Mouse (Mus musculus): ENCODE data around the gene Slc35b1. TPM values are rescaled to one million over a fixed set of nuclear protein-coding genes. Genes with fewer than 3 reads are reported as not detected.

Gene Slc35b1
- polyA plus RNA-seq, 1 experiment from 2014 or later, result 66.0 TPM

DNA sequence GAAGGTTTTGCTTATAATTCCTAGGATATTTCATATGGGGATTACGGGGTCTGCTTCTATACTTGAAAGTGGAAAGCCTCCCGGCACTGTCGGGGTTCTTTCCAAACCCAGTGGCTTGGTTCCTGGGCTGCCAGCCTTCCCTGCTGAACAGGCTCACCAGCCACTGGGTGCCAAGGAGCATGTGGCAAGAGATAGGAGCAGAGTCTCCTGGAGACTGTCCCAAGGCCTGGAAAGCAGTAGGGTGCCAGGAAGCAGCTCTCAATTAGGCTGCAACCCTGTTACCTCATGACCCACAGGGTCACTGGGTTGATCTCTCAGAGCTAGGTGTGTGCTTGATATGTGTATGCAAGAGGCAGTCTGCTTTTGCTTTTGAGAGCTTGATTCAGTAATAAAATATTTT, 28.1 kb downstream of the Slc35b1 start:
- Histone ChIP-seq H3K36me3 (no peaks in the 10 kb centered on the region), H3K9me3 (replicated peaks) (no peaks in the 10 kb centered on the region), H3K9ac (no peak overlapping the region), H3K4me2 (no peak overlapping the region), H3K27ac (no peak overlapping the region), H3K27me3 (no peaks in the 10 kb centered on the region), H3K4me1 (replicated peaks) (peaks cover 14% of the 10 kb centered on the region), H3K4me3 (no peak overlapping the region)
- ATAC-seq (replicated peaks; ENCODE audit: insufficient number of reproducible peaks, insufficient read depth, low FRiP score, low read depth), result no peak
- 87% methylated on average over 3 of the region's 3 CpGs for WGBS

DNA sequence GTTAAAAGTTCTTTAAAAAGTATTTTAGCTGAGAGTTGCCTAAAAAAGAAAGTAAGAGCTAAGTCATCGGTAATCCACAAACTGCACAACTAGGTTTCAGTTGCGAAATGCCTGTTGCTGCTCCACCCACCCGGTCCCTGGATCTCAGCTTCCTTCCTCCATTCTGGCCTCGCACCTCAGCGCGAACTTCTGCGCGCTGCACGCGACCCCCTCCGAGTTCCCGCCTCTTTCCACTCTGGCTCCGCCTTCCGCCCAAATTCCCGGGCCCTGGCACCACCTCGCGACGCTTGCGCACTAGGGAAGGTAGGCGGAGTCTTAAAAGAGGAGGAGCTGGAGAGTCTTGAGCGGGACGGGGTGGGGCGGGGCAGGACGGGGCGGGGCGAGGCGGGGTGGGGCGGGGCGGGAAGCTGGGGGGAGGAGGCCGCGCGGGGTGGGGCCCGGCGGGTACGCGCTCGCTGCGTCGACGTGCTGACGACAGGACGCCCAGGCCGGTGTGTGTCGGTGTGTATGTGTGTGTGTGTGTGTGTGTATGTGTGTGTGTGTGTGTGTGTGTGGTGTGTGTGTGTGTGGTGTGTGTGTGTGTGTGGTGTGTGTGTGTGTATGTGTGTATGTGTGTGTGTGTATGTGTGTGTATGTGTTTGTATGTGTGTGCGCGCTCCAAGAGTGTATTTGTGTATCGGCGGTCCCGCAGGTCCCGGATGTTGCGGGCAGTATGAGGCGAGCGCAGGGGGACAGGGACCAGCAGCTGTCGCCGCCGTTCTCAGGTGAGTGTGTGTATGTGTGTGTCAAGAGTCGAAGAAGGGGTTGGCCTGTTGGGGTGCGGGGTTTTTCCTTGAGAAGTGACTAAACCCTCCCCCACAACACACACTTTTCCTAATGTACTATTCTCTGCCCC, 29.4 kb downstream of the Slc35b1 start, which contains the start of gene Spop:
Gene Spop (plus strand): TSS at position 440 of the 895 bp plus-strand sequence.
- no peaks in the 10 kb centered on the region for H3K27me3 ChIP-seq
- H3K9ac ChIP-seq, result peak within 1 kb of the TSS; percentile 70
- H3K4me2 ChIP-seq, result peak within 1 kb of the TSS; percentile 82
- peaks cover 14% of the 10 kb centered on the region for H3K4me1 ChIP-seq (replicated peaks)
- ATAC-seq (replicated peaks; ENCODE audit: insufficient number of reproducible peaks, insufficient read depth, low FRiP score, low read depth), result peak; percentile 86
- H3K27ac ChIP-seq, result peak within 1 kb of the TSS; percentile 97
- H3K36me3 ChIP-seq, result no peaks in the 10 kb centered on the region
- peak within 1 kb of the TSS; percentile 80 for H3K4me3 ChIP-seq
- 2% methylated on average over 43 of the region's 58 CpGs for WGBS
- no peaks in the 10 kb centered on the region for H3K9me3 ChIP-seq (replicated peaks)

DNA sequence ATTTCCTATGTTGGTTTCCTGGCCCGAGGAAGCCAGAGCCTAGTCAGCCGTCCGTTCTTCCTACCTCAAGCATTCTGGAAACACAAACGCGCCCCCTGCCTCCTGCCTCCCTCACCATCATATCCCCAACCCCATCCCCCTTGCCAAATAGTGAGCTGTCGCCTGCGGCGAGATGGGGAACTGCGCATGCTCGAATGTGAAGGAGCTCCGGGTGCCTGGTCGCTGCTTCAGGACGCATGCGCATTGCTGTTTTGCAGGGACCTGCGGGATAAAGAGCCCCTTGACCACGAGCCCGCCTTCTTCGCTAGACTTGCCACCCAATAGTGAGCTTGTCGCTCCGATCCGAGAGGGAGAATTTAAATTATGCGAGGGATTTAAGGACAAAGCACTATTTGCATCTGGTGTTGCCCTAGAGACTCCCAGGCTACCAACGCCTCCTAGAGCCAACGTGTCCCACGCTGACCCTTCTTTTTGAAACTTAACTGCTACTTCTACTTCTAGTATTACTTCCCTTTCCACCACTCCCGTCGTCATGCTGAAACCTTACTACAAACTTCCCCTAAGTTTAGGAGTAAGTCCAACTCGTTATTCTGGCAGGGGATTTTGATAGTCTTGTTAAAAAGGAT, 30.2 kb downstream of the Slc35b1 start:
- under 1% methylated on average over 28 of the region's 28 CpGs for WGBS
- ATAC-seq (replicated peaks; ENCODE audit: insufficient number of reproducible peaks, insufficient read depth, low FRiP score, low read depth), result peak; percentile 89
- peak overlapping the region; percentile 82 for H3K4me2 ChIP-seq
- peak overlapping the region; percentile 97 for H3K27ac ChIP-seq
- H3K4me3 ChIP-seq, result peak overlapping the region; percentile 80
- no peaks in the 10 kb centered on the region for H3K27me3 ChIP-seq
- no peaks in the 10 kb centered on the region for H3K9me3 ChIP-seq (replicated peaks)
- peaks cover 14% of the 10 kb centered on the region for H3K4me1 ChIP-seq (replicated peaks)
- no peaks in the 10 kb centered on the region for H3K36me3 ChIP-seq
- H3K9ac ChIP-seq, result peak overlapping the region; percentile 70

DNA sequence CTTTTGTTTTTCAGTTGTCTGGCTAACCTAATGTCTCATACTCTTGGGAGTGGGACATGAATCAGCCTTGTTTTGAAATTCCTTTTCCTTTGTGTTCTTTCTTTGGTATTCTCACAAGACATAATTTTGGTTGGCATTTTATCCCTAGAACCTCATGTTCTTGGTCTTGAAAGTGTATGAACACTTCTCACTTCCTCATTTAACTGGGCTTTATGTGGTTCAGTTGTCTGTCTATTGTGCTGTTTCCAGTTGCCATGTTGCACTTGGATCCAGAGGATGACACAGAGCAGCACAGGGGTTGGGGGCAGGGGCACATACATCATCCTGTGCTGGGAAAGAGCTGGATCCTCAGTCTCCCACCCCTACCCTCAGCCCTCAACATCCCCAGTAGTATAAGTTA, 31.4 kb downstream of the Slc35b1 start:
- Histone ChIP-seq H3K27ac (no peak overlapping the region), H3K9me3 (replicated peaks) (no peaks in the 10 kb centered on the region), H3K4me3 (peak overlapping the region; percentile 80)

DNA sequence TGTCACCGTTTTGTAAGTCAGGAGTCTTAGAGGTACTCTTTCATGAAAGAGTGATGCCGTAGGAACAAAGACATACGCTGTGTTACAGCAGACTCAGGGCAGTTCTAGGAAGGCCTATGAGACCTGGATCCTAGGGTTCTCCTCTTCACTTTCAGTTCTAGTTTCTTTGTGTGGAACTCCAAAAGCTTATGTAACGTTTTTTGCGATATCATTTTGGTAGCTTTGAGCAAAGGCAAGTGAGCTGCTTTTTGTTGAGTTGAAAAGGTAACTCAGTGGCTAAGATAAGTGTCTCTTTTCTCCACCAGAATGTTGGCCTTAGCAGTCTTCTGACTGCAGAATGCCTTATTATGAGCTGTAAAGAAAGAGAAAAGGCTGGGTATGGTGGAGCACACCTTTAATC, 32.8 kb downstream of the Slc35b1 start:
- H3K4me1 ChIP-seq (replicated peaks), result peaks cover 14% of the 10 kb centered on the region
- no peak overlapping the region for H3K4me2 ChIP-seq
- H3K9me3 ChIP-seq (replicated peaks), result no peaks in the 10 kb centered on the region
- no peak overlapping the region for H3K9ac ChIP-seq
- H3K4me3 ChIP-seq, result no peak overlapping the region
- no peaks in the 10 kb centered on the region for H3K27me3 ChIP-seq
- ATAC-seq (replicated peaks; ENCODE audit: insufficient number of reproducible peaks, insufficient read depth, low FRiP score, low read depth), result no peak
- H3K27ac ChIP-seq, result no peak overlapping the region
- WGBS, result 82% methylated on average over 5 of the region's 5 CpGs
- H3K36me3 ChIP-seq, result no peaks in the 10 kb centered on the region

More for the DNA sequence above, 31.4 kb downstream of the Slc35b1 start:
- Histone ChIP-seq H3K36me3 (no peaks in the 10 kb centered on the region), H3K27me3 (no peaks in the 10 kb centered on the region), H3K9ac (no peak overlapping the region), H3K4me1 (replicated peaks) (peaks cover 14% of the 10 kb centered on the region), H3K4me2 (peak overlapping the region; percentile 82)
- no peak for ATAC-seq (replicated peaks; ENCODE audit: insufficient number of reproducible peaks, insufficient read depth, low FRiP score, low read depth)

DNA sequence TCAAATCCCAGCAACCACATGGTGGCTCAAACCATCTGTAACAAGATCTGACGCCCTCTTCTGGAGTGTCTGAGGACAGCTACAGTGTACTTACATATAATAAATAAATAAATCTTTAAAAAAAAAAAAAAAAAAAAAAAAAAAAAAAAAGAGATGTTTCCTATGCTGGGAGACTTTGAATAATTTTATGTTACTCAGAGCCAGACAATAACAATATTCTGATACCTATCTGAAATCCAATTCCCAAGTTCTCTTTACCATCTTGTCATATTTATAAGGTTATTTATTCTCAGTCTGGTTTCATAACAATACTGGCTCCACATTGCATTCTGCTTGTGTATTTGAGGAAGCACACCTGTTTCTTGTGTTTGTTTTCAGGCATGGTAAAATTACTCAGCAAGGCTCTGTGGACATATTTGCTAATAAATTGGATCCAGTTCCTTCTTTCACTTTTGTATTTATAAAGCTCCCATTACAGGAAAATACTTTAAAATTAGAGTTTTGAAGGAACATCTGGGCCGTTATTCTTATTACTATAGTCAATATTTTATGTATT, 36.5 kb downstream of the Slc35b1 start:
- Histone ChIP-seq H3K27ac (no peak overlapping the region), H3K27me3 (no peaks in the 10 kb centered on the region), H3K4me2 (no peak overlapping the region), H3K9ac (no peak overlapping the region), H3K4me1 (replicated peaks) (peaks cover 10% of the 10 kb centered on the region), H3K4me3 (no peak overlapping the region), H3K9me3 (replicated peaks) (no peaks in the 10 kb centered on the region), H3K36me3 (no peaks in the 10 kb centered on the region)
- ATAC-seq (replicated peaks; ENCODE audit: insufficient number of reproducible peaks, insufficient read depth, low FRiP score, low read depth), result no peak
- 78% methylated on average over 2 of the region's 2 CpGs for WGBS

DNA sequence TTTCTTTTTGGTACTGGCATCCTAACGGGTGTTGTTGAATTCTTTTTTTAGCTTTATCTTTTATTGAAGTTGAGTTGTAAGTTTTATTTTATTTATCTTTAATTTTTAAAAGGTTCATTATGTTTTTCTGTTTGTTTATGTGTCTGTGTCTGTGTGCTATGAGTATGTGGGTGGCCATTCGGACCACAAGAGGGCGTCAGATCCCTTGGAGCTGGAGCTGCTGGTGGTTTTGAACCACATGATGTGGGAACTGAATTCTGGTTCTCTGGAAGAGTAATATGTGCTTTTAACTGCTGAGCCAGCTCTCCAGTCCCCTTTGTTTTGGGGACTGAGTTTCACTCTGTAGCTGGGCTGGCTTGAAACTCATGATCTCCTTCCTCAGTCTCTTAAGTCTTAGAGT, 39.0 kb downstream of the Slc35b1 start:
- H3K27me3 ChIP-seq, result no peaks in the 10 kb centered on the region
- WGBS, result 77% methylated on average over 3 of the region's 3 CpGs
- H3K4me3 ChIP-seq, result no peak overlapping the region
- H3K36me3 ChIP-seq, result no peaks in the 10 kb centered on the region
- peaks cover 5% of the 10 kb centered on the region; the same call in 1 of the 2 replicates for H3K4me1 ChIP-seq (replicated peaks)
- H3K9me3 ChIP-seq (replicated peaks), result no peaks in the 10 kb centered on the region
- H3K27ac ChIP-seq, result no peak overlapping the region
- H3K4me2 ChIP-seq, result no peak overlapping the region
- no peak overlapping the region for H3K9ac ChIP-seq
- no peak for ATAC-seq (replicated peaks; ENCODE audit: insufficient number of reproducible peaks, insufficient read depth, low FRiP score, low read depth)

DNA sequence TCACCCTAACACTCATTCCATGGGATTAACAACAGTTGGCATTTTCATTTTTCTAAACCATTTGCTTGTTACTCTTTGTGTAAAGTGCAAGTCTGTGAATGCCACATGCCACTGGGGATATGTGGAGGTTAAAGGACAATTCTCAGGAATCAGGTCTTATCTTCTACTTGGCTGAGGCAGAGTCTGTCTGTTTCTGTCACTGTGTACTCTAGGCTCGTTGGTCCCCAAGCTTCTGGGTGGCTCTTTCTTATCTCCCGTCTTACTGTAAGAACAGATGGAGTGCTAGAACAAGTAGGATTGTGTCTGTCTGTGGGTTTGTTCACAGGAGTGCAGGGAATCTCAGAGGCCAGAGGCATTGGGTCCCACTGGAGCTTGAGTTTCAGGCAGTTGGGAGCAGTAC, 46.9 kb downstream of the Slc35b1 start:
- no peaks in the 10 kb centered on the region for H3K27me3 ChIP-seq
- no peaks in the 10 kb centered on the region for H3K36me3 ChIP-seq
- H3K27ac ChIP-seq, result no peak overlapping the region
- WGBS, result 14% methylated on average over 2 of the region's 2 CpGs
- peaks cover 24% of the 10 kb centered on the region for H3K4me1 ChIP-seq (replicated peaks)
- no peak for ATAC-seq (replicated peaks; ENCODE audit: insufficient number of reproducible peaks, insufficient read depth, low FRiP score, low read depth)
- no peak overlapping the region for H3K4me2 ChIP-seq
- H3K4me3 ChIP-seq, result no peak overlapping the region
- no peaks in the 10 kb centered on the region for H3K9me3 ChIP-seq (replicated peaks)
- no peak overlapping the region for H3K9ac ChIP-seq

DNA sequence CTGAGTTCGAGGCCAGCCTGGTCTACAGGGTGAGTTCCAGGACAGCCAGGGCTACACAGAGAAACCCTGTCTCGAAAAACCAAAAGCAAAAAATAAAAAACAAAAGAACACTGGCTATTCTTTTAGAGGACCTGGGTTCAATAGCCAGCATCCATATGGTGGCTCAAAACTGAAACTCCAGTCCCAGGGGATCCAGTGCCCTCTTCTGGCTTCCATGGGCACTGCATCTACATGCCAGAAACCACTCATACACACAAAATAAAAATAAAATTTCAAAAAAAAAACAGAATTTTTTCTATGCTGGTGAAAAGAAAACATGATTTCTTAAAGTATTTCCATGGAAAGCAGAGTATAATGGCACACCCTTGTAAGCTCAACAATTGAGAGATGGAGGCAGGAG, 47.7 kb downstream of the Slc35b1 start:
- H3K27ac ChIP-seq, result no peak overlapping the region
- H3K4me1 ChIP-seq (replicated peaks), result peaks cover 24% of the 10 kb centered on the region
- H3K9me3 ChIP-seq (replicated peaks), result no peaks in the 10 kb centered on the region
- H3K9ac ChIP-seq, result no peak overlapping the region
- H3K4me3 ChIP-seq, result no peak overlapping the region
- H3K36me3 ChIP-seq, result no peaks in the 10 kb centered on the region
- 94% methylated on average over 2 of the region's 2 CpGs for WGBS
- no peaks in the 10 kb centered on the region for H3K27me3 ChIP-seq
- no peak for ATAC-seq (replicated peaks; ENCODE audit: insufficient number of reproducible peaks, insufficient read depth, low FRiP score, low read depth)
- H3K4me2 ChIP-seq, result no peak overlapping the region
